Mouse (Mus musculus) embryonic facial prominence, embryonic 12.5 days (tissue): ENCODE measurements at regions not wholly inside any gene's neighbourhood (a gene's known extent, or its start where the extent isn't known, plus 50 kb on each side); places are given as distances from the start of the nearest gene placed in this dataset.

Source experiments
- ATAC-seq: fragments of 200-750 bp; cut with Nextera tagmentation; 2 replicates; pipeline ENCODE4 v1.8.0; 2017; ENCODE audit not compliant: insufficient number of reproducible peaks, insufficient read depth, low FRiP score, low TSS enrichment
- H3K27ac ChIP-seq: fragments of 300-500 bp; sonication (generic); 2 replicates; pipeline ENCODE4 v1.5.1; 2016; ENCODE audit warnings: mild to moderate bottlenecking
- H3K27me3 ChIP-seq: fragments of 300-500 bp; sonication (generic); 2 replicates; pipeline ENCODE4 v1.6.1; 2016; ENCODE audit warnings: mild to moderate bottlenecking, moderate library complexity
- H3K36me3 ChIP-seq: fragments of 300-500 bp; sonication (generic); 2 replicates; pipeline ENCODE4 v1.6.1; 2016; ENCODE audit warnings: mild to moderate bottlenecking
- H3K4me1 ChIP-seq: fragments of 300-500 bp; sonication (generic); 2 replicates; pipeline ENCODE4 v1.6.1; 2016
- H3K4me2 ChIP-seq: fragments of 300-500 bp; sonication (generic); replicated peaks from 2 replicates; pipeline ENCODE4 v1.6.1; 2016; ENCODE audit warnings: mild to moderate bottlenecking, moderate library complexity
- H3K4me3 ChIP-seq: fragments of 300-500 bp; sonication (generic); 2 replicates; pipeline ENCODE4 v1.5.1; 2016; ENCODE audit warnings: mild to moderate bottlenecking
- H3K9ac ChIP-seq: fragments of 300-500 bp; sonication (generic); 2 replicates; pipeline ENCODE4 v1.6.1; 2016; ENCODE audit warnings: mild to moderate bottlenecking, moderate library complexity
- H3K9me3 ChIP-seq: fragments of 300-500 bp; sonication (generic); 2 replicates; pipeline ENCODE4 v1.6.1; 2016; ENCODE audit warnings: mild to moderate bottlenecking, moderate library complexity
- WGBS: fragments of 180-500 bp; shearing (Covaris S2); methylation state at CpG from one replicate; pipeline ENCODE4 v1.1.7; 2016; 5-methylcytosine and 5-hydroxymethylcytosine counted together

- H3K27ac ChIP-seq, result no peak overlapping the region
- WGBS, result 39% methylated on average over 6 of the region's 6 CpGs
These were observed 620.4 kb upstream of the 3110018I06Rik start for GRCm38 (mm10) chr12:106868036-106868435.

GRCm38 (mm10) chr12:106871481-106871880 is 617.0 kb upstream of the 3110018I06Rik start:
- Histone ChIP-seq H3K36me3 (no peaks in the 10 kb centered on the region), H3K9ac (no peak overlapping the region), H3K27ac (no peak overlapping the region), H3K4me3 (no peak overlapping the region), H3K9me3 (no peaks in the 10 kb centered on the region), H3K4me1 (peaks cover 4% of the 10 kb centered on the region; the same call in 1 of the 2 replicates), H3K27me3 (no peaks in the 10 kb centered on the region), H3K4me2 (no peak overlapping the region)
- WGBS, result 72% methylated on average over 11 of the region's 11 CpGs
- 0 out of 2 replicates have a peak, but pooled peaks have one; percentile 41 for ATAC-seq

More at GRCm38 (mm10) chr12:106868036-106868435, 620.4 kb upstream of the 3110018I06Rik start:
- Histone ChIP-seq H3K36me3 (no peaks in the 10 kb centered on the region), H3K9ac (no peak overlapping the region), H3K4me3 (no peak overlapping the region), H3K4me1 (peaks cover 4% of the 10 kb centered on the region; the same call in 1 of the 2 replicates), H3K9me3 (no peaks in the 10 kb centered on the region), H3K4me2 (no peak overlapping the region), H3K27me3 (no peaks in the 10 kb centered on the region)
- ATAC-seq, result peak; percentile 67; the same call in 1 of the 2 replicates

GRCm38 (mm10) chr12:106872966-106873730 is 615.3 kb upstream of the 3110018I06Rik start:
- Histone ChIP-seq H3K9ac (no peak overlapping the region), H3K4me2 (no peak overlapping the region), H3K4me1 (peaks cover under 1% of the 10 kb centered on the region; the same call in 1 of the 2 replicates), H3K27ac (no peak overlapping the region), H3K4me3 (no peak overlapping the region), H3K36me3 (no peaks in the 10 kb centered on the region), H3K9me3 (no peaks in the 10 kb centered on the region), H3K27me3 (no peaks in the 10 kb centered on the region)
- 88% methylated on average over 11 of the region's 11 CpGs for WGBS
- no peak for ATAC-seq

GRCm38 (mm10) chr12:106890319-106890718 is 598.1 kb upstream of the 3110018I06Rik start:
- H3K27me3 ChIP-seq, result no peaks in the 10 kb centered on the region
- H3K36me3 ChIP-seq, result no peaks in the 10 kb centered on the region
- no peak overlapping the region for H3K4me3 ChIP-seq
- no peak for ATAC-seq
- H3K9me3 ChIP-seq, result no peaks in the 10 kb centered on the region
- 65% methylated on average over 6 of the region's 6 CpGs for WGBS
- no peak overlapping the region for H3K4me2 ChIP-seq
- peaks cover 18% of the 10 kb centered on the region; the same call in 1 of the 2 replicates for H3K4me1 ChIP-seq
- H3K9ac ChIP-seq, result no peak overlapping the region
- peak overlapping the region; percentile 42; the same call in 1 of the 2 replicates for H3K27ac ChIP-seq

- no peak for ATAC-seq
- 40% methylated on average over 1 of the region's 1 CpGs for WGBS
- Histone ChIP-seq H3K4me2 (no peak overlapping the region), H3K36me3 (no peaks in the 10 kb centered on the region), H3K4me3 (no peak overlapping the region), H3K9ac (no peak overlapping the region), H3K27me3 (no peaks in the 10 kb centered on the region), H3K27ac (no peak overlapping the region), H3K4me1 (peaks cover 18% of the 10 kb centered on the region; the same call in 1 of the 2 replicates), H3K9me3 (no peaks in the 10 kb centered on the region)
These were observed 594.4 kb upstream of the 3110018I06Rik start for GRCm38 (mm10) chr12:106894061-106894460.

GRCm38 (mm10) chr12:106904202-106904601 is 584.2 kb upstream of the 3110018I06Rik start:
- Histone ChIP-seq H3K4me2 (no peak overlapping the region), H3K27ac (no peak overlapping the region), H3K4me1 (peaks cover 10% of the 10 kb centered on the region; the same call in 1 of the 2 replicates), H3K9me3 (no peaks in the 10 kb centered on the region), H3K9ac (no peak overlapping the region), H3K27me3 (no peaks in the 10 kb centered on the region), H3K4me3 (no peak overlapping the region), H3K36me3 (no peaks in the 10 kb centered on the region)
- no peak for ATAC-seq
- WGBS, result 76% methylated on average over 5 of the region's 5 CpGs

GRCm38 (mm10) chr12:106912782-106913181 is 575.6 kb upstream of the 3110018I06Rik start:
- Histone ChIP-seq H3K4me3 (no peak overlapping the region), H3K27ac (no peak overlapping the region), H3K9me3 (no peaks in the 10 kb centered on the region), H3K27me3 (no peaks in the 10 kb centered on the region), H3K36me3 (no peaks in the 10 kb centered on the region), H3K9ac (no peak overlapping the region), H3K4me2 (no peak overlapping the region), H3K4me1 (peaks cover 7% of the 10 kb centered on the region; the same call in 1 of the 2 replicates)
- ATAC-seq, result no peak
- WGBS, result 53% methylated on average over 3 of the region's 3 CpGs

- no peaks in the 10 kb centered on the region for H3K36me3 ChIP-seq
- H3K4me3 ChIP-seq, result no peak overlapping the region
- H3K27ac ChIP-seq, result peak overlapping the region; percentile 81
- H3K4me2 ChIP-seq, result 0 out of 2 replicates have a peak overlapping the region, but pooled peaks have one; percentile 2
- no peaks in the 10 kb centered on the region for H3K9me3 ChIP-seq
- ATAC-seq, result peak; percentile 69; the same call in 1 of the 2 replicates
- H3K9ac ChIP-seq, result no peak overlapping the region
- peaks cover 8% of the 10 kb centered on the region for H3K4me1 ChIP-seq
- no peaks in the 10 kb centered on the region for H3K27me3 ChIP-seq
- 28% methylated on average over 12 of the region's 12 CpGs for WGBS
These were observed 565.9 kb upstream of the 3110018I06Rik start for GRCm38 (mm10) chr12:106922571-106922991.

- peak overlapping the region; percentile 13; the same call in 1 of the 2 replicates for H3K27ac ChIP-seq
- no peaks in the 10 kb centered on the region for H3K9me3 ChIP-seq
- no peak for ATAC-seq
- H3K9ac ChIP-seq, result no peak overlapping the region
- H3K4me1 ChIP-seq, result 0 out of 2 replicates have a peak, but pooled peaks cover 6% of the 10 kb centered on the region
- H3K4me2 ChIP-seq, result no peak overlapping the region
- 66% methylated on average over 5 of the region's 5 CpGs for WGBS
- no peaks in the 10 kb centered on the region for H3K27me3 ChIP-seq
- no peaks in the 10 kb centered on the region for H3K36me3 ChIP-seq
- no peak overlapping the region for H3K4me3 ChIP-seq
These were observed 560.0 kb upstream of the 3110018I06Rik start for GRCm38 (mm10) chr12:106928389-106928788.

- H3K4me2 ChIP-seq, result no peak overlapping the region
- H3K9me3 ChIP-seq, result no peaks in the 10 kb centered on the region
- H3K27ac ChIP-seq, result no peak overlapping the region
- no peak overlapping the region for H3K4me3 ChIP-seq
- 67% methylated on average over 13 of the region's 13 CpGs for WGBS
- no peak overlapping the region for H3K9ac ChIP-seq
- 0 out of 2 replicates have a peak, but pooled peaks cover 6% of the 10 kb centered on the region for H3K4me1 ChIP-seq
- no peaks in the 10 kb centered on the region for H3K27me3 ChIP-seq
- no peak for ATAC-seq
- no peaks in the 10 kb centered on the region for H3K36me3 ChIP-seq
These were observed 559.3 kb upstream of the 3110018I06Rik start for GRCm38 (mm10) chr12:106929161-106929560.

GRCm38 (mm10) chr12:106931591-106931990 is 556.8 kb upstream of the 3110018I06Rik start:
- WGBS, result 56% methylated on average over 3 of the region's 3 CpGs
- no peak overlapping the region for H3K4me3 ChIP-seq
- no peak overlapping the region for H3K9ac ChIP-seq
- H3K9me3 ChIP-seq, result no peaks in the 10 kb centered on the region
- ATAC-seq, result no peak
- no peak overlapping the region for H3K27ac ChIP-seq
- H3K4me2 ChIP-seq, result no peak overlapping the region
- H3K27me3 ChIP-seq, result no peaks in the 10 kb centered on the region
- 0 out of 2 replicates have a peak, but pooled peaks cover 6% of the 10 kb centered on the region for H3K4me1 ChIP-seq
- H3K36me3 ChIP-seq, result no peaks in the 10 kb centered on the region

GRCm38 (mm10) chr12:106939381-106939780 is 549.1 kb upstream of the 3110018I06Rik start:
- WGBS, result 80% methylated on average over 12 of the region's 12 CpGs
- no peak overlapping the region for H3K27ac ChIP-seq
- ATAC-seq, result no peak

More at GRCm38 (mm10) chr12:106939381-106939780, 549.1 kb upstream of the 3110018I06Rik start:
- Histone ChIP-seq H3K9ac (no peak overlapping the region), H3K4me1 (peaks cover 15% of the 10 kb centered on the region; the same call in 1 of the 2 replicates), H3K36me3 (no peaks in the 10 kb centered on the region), H3K9me3 (no peaks in the 10 kb centered on the region), H3K4me3 (no peak overlapping the region), H3K27me3 (no peaks in the 10 kb centered on the region), H3K4me2 (no peak overlapping the region)
